Mouse (Mus musculus) embryo, embryonic 9.5 days (tissue): Measurements from ENCODE around the gene Mcfd2.
A peak's percentile ranks its signal among the peaks of the same experiment; 100 is the strongest.
"Not testable (repeated sequence)": the region's sequence is repeated elsewhere in the genome, so short reads cannot be mapped to it uniquely, and the experiment has no call there.

Experiments
- DNase-seq: peaks from one replicate; pipeline ENCODE4 v3.0.0-alpha.2; 2017; ENCODE audit errors: extremely low spot score

The Mcfd2 gene

GRCm38 (mm10) chr17:87265792-87266186 lies at the start of gene Mcfd2:
TSS of gene Mcfd2 (minus strand) at chr17:87265935.
- peak; percentile 99 for DNase-seq

- DNase-seq, result peak; percentile 87
Observed at GRCm38 (mm10) chr17:87315021-87315531, 49.3 kb upstream of the Mcfd2 start.

GRCm38 (mm10) chr17:87314530-87314946 lies 48.8 kb upstream of the Mcfd2 start:
- DNase-seq, result no peak

- no peak for DNase-seq
Observed at GRCm38 (mm10) chr17:87314121-87314520, 48.4 kb upstream of the Mcfd2 start.

GRCm38 (mm10) chr17:87312924-87313870 lies 47.5 kb upstream of the Mcfd2 start:
- DNase-seq, result no peak

- no peak for DNase-seq
Observed at GRCm38 (mm10) chr17:87312351-87312750, 46.6 kb upstream of the Mcfd2 start.

GRCm38 (mm10) chr17:87310497-87310896 lies 44.8 kb upstream of the Mcfd2 start:
- no peak for DNase-seq

- DNase-seq, result no peak
Observed at GRCm38 (mm10) chr17:87309073-87309788, 43.5 kb upstream of the Mcfd2 start.

GRCm38 (mm10) chr17:87306746-87307145 lies 41.0 kb upstream of the Mcfd2 start:
- DNase-seq, result no peak

- DNase-seq, result no peak
Observed at GRCm38 (mm10) chr17:87305065-87305464, 39.3 kb upstream of the Mcfd2 start.

- no peak for DNase-seq
Observed at GRCm38 (mm10) chr17:87304151-87304894, 38.6 kb upstream of the Mcfd2 start.

GRCm38 (mm10) chr17:87302014-87302794 lies 36.5 kb upstream of the Mcfd2 start:
- no peak for DNase-seq

GRCm38 (mm10) chr17:87301607-87302006 lies 35.9 kb upstream of the Mcfd2 start:
- not testable (repeated sequence) for DNase-seq

- DNase-seq, result no peak
Observed at GRCm38 (mm10) chr17:87300340-87300739, 34.6 kb upstream of the Mcfd2 start.

- DNase-seq, result no peak
Observed at GRCm38 (mm10) chr17:87298944-87299343, 33.2 kb upstream of the Mcfd2 start.

GRCm38 (mm10) chr17:87296701-87297100 lies 31.0 kb upstream of the Mcfd2 start:
- not testable (repeated sequence) for DNase-seq

GRCm38 (mm10) chr17:87295738-87296137 lies 30.0 kb upstream of the Mcfd2 start:
- no peak for DNase-seq

GRCm38 (mm10) chr17:87293125-87293524 lies 27.4 kb upstream of the Mcfd2 start:
- no peak for DNase-seq

GRCm38 (mm10) chr17:87291782-87292181 lies 26.0 kb upstream of the Mcfd2 start:
- DNase-seq, result no peak

GRCm38 (mm10) chr17:87291037-87291436 lies 25.3 kb upstream of the Mcfd2 start:
- DNase-seq, result no peak

- DNase-seq, result no peak
Observed at GRCm38 (mm10) chr17:87289367-87289766, 23.6 kb upstream of the Mcfd2 start.
